Mouse (Mus musculus) CH12.LX (cell line): ENCODE data around the gene Micu1. TPM values are rescaled to one million over a fixed set of nuclear protein-coding genes. Genes with fewer than 3 reads are reported as not detected.

Experiments used
- DNase-seq: peaks from one replicate; pipeline ENCODE4 v3.0.0-alpha.2; 2013; ENCODE audit errors: extremely low read depth
- H3K27ac ChIP-seq: 2 replicates; pipeline ENCODE4 v1.5.1; 2012; ENCODE audit warnings: low read depth, mild to moderate bottlenecking, control low read depth, moderate library complexity; ENCODE audit not compliant: insufficient read depth
- H3K27me3 ChIP-seq: replicated peaks from 2 replicates; pipeline ENCODE3; 2012; ENCODE audit warnings: inconsistent platforms
- H3K36me3 ChIP-seq, 2 experiments: replicated peaks in 1 of 2; 2 replicates each; pipeline versions ENCODE3 to v1.6.1; 2012; ENCODE audit warnings: inconsistent platforms in 1 of 2, low read length in 1 of 2, mild to moderate bottlenecking in 1 of 2, mixed read lengths in 1 of 2, moderate library complexity in 1 of 2; ENCODE audit not compliant: control insufficient read depth in 1 of 2, insufficient read depth in 1 of 2
- H3K4me1 ChIP-seq, 2 experiments: 2 replicates each; pipeline ENCODE4 v1.6.1; 2012; ENCODE audit warnings: inconsistent platforms in 1 of 2, moderate library complexity in 1 of 2; ENCODE audit not compliant: insufficient read depth in 2 of 2, control insufficient read depth in 1 of 2
- H3K4me2 ChIP-seq: 2 replicates; pipeline ENCODE4 v1.6.1; 2012; ENCODE audit warnings: low read depth, mild to moderate bottlenecking, control low read depth; ENCODE audit not compliant: poor library complexity, insufficient read depth, severe bottlenecking
- H3K4me3 ChIP-seq, 3 experiments: fragments of 150-350 bp in 1 of 3; sonication (generic) in 1 of 3; replicated peaks in 1 of 3; 2 replicates each; pipeline versions ENCODE3 to v1.5.1; 2011 to 2012; ENCODE audit warnings: low read depth in 2 of 3, low read length in 2 of 3, mild to moderate bottlenecking in 2 of 3, moderate library complexity in 2 of 3, control low read depth in 1 of 3, improper control_type of control experiment in 1 of 3, inconsistent platforms in 1 of 3, mixed read lengths in 1 of 3; ENCODE audit not compliant: poor library complexity in 1 of 3
- H3K79me2 ChIP-seq: replicated peaks from 2 replicates; pipeline ENCODE4 v1.6.1; 2012; ENCODE audit warnings: mild to moderate bottlenecking, moderate library complexity; ENCODE audit not compliant: control insufficient read depth, poor library complexity, insufficient read depth, severe bottlenecking; ENCODE audit errors: extremely low read depth
- H3K9ac ChIP-seq: 2 replicates; pipeline ENCODE4 v1.6.1; 2012; ENCODE audit warnings: low read depth, mild to moderate bottlenecking, control low read depth, moderate library complexity; ENCODE audit not compliant: insufficient read depth
- H3K9me3 ChIP-seq: replicated peaks from 2 replicates; pipeline ENCODE3; 2012; ENCODE audit warnings: low read length, inconsistent platforms, mixed read lengths
- BHLHE40 ChIP-seq: IDR thresholded peaks from 2 replicates; pipeline ENCODE4 v1.6.1; 2011; ENCODE audit warnings: mild to moderate bottlenecking, low read depth, low read length, improper control_type of control experiment
- CHD2 ChIP-seq: IDR thresholded peaks from 2 replicates; pipeline ENCODE4 v1.6.1; 2011; ENCODE audit warnings: low read length, improper control_type of control experiment
- CTCF ChIP-seq, 2 experiments: IDR thresholded peaks in 1 of 2; conservative IDR thresholded peaks in 1 of 2; 2 replicates each; pipeline ENCODE4 v1.5.1; 2011 to 2012; ENCODE audit warnings: low read depth in 2 of 2, low read length in 2 of 2, improper control_type of control experiment in 1 of 2, inconsistent platforms in 1 of 2, mild to moderate bottlenecking in 1 of 2, moderate library complexity in 1 of 2
- ELF1 ChIP-seq: IDR thresholded peaks from 2 replicates; pipeline ENCODE4 v1.6.1; 2014; ENCODE audit warnings: low read depth, mild to moderate bottlenecking, inconsistent platforms, low read length, improper control_type of control experiment
- EP300 ChIP-seq: IDR thresholded peaks from 2 replicates; pipeline ENCODE4 v1.6.1; 2011; ENCODE audit warnings: low read length, improper control_type of control experiment
- ETS1 ChIP-seq: conservative IDR thresholded peaks from 2 replicates; pipeline ENCODE4 v1.6.1; 2012; ENCODE audit warnings: low read depth, mild to moderate bottlenecking, inconsistent platforms, low read length, improper control_type of control experiment, moderate library complexity
- HCFC1 ChIP-seq: IDR thresholded peaks from 2 replicates; pipeline ENCODE4 v1.6.1; 2012; ENCODE audit warnings: low read depth, mild to moderate bottlenecking, inconsistent platforms, low read length, improper control_type of control experiment
- IRF4 ChIP-seq: IDR thresholded peaks from 2 replicates; pipeline ENCODE4 v1.6.1; 2014; ENCODE audit warnings: low read depth, mild to moderate bottlenecking, inconsistent platforms, low read length, improper control_type of control experiment
- JUN ChIP-seq: IDR thresholded peaks from 2 replicates; pipeline ENCODE4 v1.6.1; 2011; ENCODE audit warnings: low read depth, mild to moderate bottlenecking, low read length, improper control_type of control experiment, moderate library complexity; ENCODE audit not compliant: insufficient read depth
- JUND ChIP-seq: conservative IDR thresholded peaks from 2 replicates; pipeline ENCODE4 v1.6.1; 2011; ENCODE audit warnings: low read depth, low read length, improper control_type of control experiment
- KAT2A ChIP-seq: IDR thresholded peaks from 2 replicates; pipeline ENCODE4 v1.6.1; 2012; ENCODE audit warnings: low read length, improper control_type of control experiment, inconsistent platforms; ENCODE audit not compliant: insufficient replicate concordance
- MAFK ChIP-seq: IDR thresholded peaks from 2 replicates; pipeline ENCODE4 v1.6.1; 2011; ENCODE audit warnings: low read length, improper control_type of control experiment; ENCODE audit not compliant: insufficient replicate concordance
- MAX ChIP-seq: IDR thresholded peaks from 2 replicates; pipeline ENCODE4 v1.6.1; 2011; ENCODE audit warnings: low read length, improper control_type of control experiment
- MAZ ChIP-seq: IDR thresholded peaks from 2 replicates; pipeline ENCODE4 v1.6.1; 2012; ENCODE audit warnings: low read depth, mild to moderate bottlenecking, inconsistent platforms, low read length, improper control_type of control experiment, moderate library complexity
- MEF2A ChIP-seq: IDR thresholded peaks from 2 replicates; pipeline ENCODE4 v1.6.1; 2014; ENCODE audit warnings: low read depth, mild to moderate bottlenecking, inconsistent platforms, low read length, improper control_type of control experiment, borderline replicate concordance
- MXI1 ChIP-seq: IDR thresholded peaks from 2 replicates; pipeline ENCODE4 v1.6.1; 2011; ENCODE audit warnings: mild to moderate bottlenecking, low read depth, low read length, improper control_type of control experiment
- MYC ChIP-seq: IDR thresholded peaks from 2 replicates; pipeline ENCODE4 v1.6.1; 2011; ENCODE audit warnings: low read depth, mild to moderate bottlenecking, improper control_type of control experiment, low read length
- NELFE ChIP-seq: IDR thresholded peaks from 2 replicates; pipeline ENCODE4 v1.6.1; 2011; ENCODE audit warnings: low read depth, low read length, improper control_type of control experiment
- NRF1 ChIP-seq: IDR thresholded peaks from 2 replicates; pipeline ENCODE4 v1.6.1; 2014; ENCODE audit warnings: low read depth, mild to moderate bottlenecking, inconsistent platforms, low read length, improper control_type of control experiment, moderate library complexity
- PAX5 ChIP-seq: IDR thresholded peaks from 2 replicates; pipeline ENCODE4 v1.6.1; 2012; ENCODE audit warnings: low read length, inconsistent platforms, mixed read lengths
- POLR2A ChIP-seq: IDR thresholded peaks from 2 replicates; pipeline ENCODE4 v1.6.1; 2011; ENCODE audit warnings: low read depth, mild to moderate bottlenecking, improper control_type of control experiment, low read length
- POLR2AphosphoS2 ChIP-seq: IDR thresholded peaks from 2 replicates; pipeline ENCODE4 v1.6.1; 2011; ENCODE audit warnings: low read depth, low read length, improper control_type of control experiment
- RAD21 ChIP-seq: IDR thresholded peaks from 2 replicates; pipeline ENCODE4 v1.6.1; 2011; ENCODE audit warnings: low read depth, mild to moderate bottlenecking, low read length, improper control_type of control experiment, moderate library complexity
- RCOR1 ChIP-seq: conservative IDR thresholded peaks from 2 replicates; pipeline ENCODE4 v1.6.1; 2012; ENCODE audit warnings: low read depth, mild to moderate bottlenecking, inconsistent platforms, low read length, improper control_type of control experiment
- SIN3A ChIP-seq: IDR thresholded peaks from 2 replicates; pipeline ENCODE4 v1.6.1; 2012; ENCODE audit warnings: low read length, improper control_type of control experiment, inconsistent platforms
- SMC3 ChIP-seq: IDR thresholded peaks from 2 replicates; pipeline ENCODE4 v1.6.1; 2011; ENCODE audit warnings: low read depth, low read length, improper control_type of control experiment
- TBP ChIP-seq: conservative IDR thresholded peaks from 2 replicates; pipeline ENCODE4 v1.6.1; 2011; ENCODE audit warnings: low read depth, low read length, improper control_type of control experiment
- UBTF ChIP-seq: IDR thresholded peaks from 2 replicates; pipeline ENCODE4 v1.6.1; 2012; ENCODE audit warnings: low read depth, mild to moderate bottlenecking, inconsistent platforms, low read length, improper control_type of control experiment, moderate library complexity
- USF1 ChIP-seq: IDR thresholded peaks from 2 replicates; pipeline ENCODE4 v1.6.1; 2014; ENCODE audit warnings: low read depth, mild to moderate bottlenecking, inconsistent platforms, low read length, improper control_type of control experiment
- USF2 ChIP-seq: conservative IDR thresholded peaks from 2 replicates; pipeline ENCODE4 v1.6.1; 2011; ENCODE audit warnings: low read depth, low read length, improper control_type of control experiment
- ZC3H11A ChIP-seq: IDR thresholded peaks from 2 replicates; pipeline ENCODE4 v1.6.1; 2012; ENCODE audit warnings: low read depth, mild to moderate bottlenecking, inconsistent platforms, low read length, improper control_type of control experiment
- ZKSCAN1 ChIP-seq: IDR thresholded peaks from 2 replicates; pipeline ENCODE4 v1.6.1; 2012; ENCODE audit warnings: low read depth, inconsistent platforms, low read length, improper control_type of control experiment, borderline replicate concordance
- ZMIZ1 ChIP-seq: IDR thresholded peaks from 2 replicates; pipeline ENCODE4 v1.6.1; 2012; ENCODE audit warnings: low read depth, mild to moderate bottlenecking, inconsistent platforms, low read length, improper control_type of control experiment
- ZNF384 ChIP-seq: IDR thresholded peaks from 2 replicates; pipeline ENCODE4 v1.6.1; 2012; ENCODE audit warnings: low read depth, low read length, improper control_type of control experiment, inconsistent platforms
- dilution Hi-C: fragments of 300-500 bp; cut with MboI; formaldehyde crosslinking; loops from 2 replicates; pipeline ENCODE4 v1.14.3; 2020; ENCODE audit warnings: low sequenced_read_pairs; ENCODE audit not compliant: extremely low pct_unique_long_range_greater_than_20kb, extremely low pct_ligation_motif_present
- in situ Hi-C: fragments of 300-500 bp; cut with MboI; formaldehyde crosslinking; loops from 3 replicates; pipeline ENCODE4 v1.14.3; 2019; ENCODE audit warnings: low sequenced_read_pairs, low pct_ligation_motif_present, low pct_unique_long_range_greater_than_20kb, mixed read lengths
- polyA plus RNA-seq: library from polyadenylated mRNA; unstranded; fragments of >175 nt; gene quantifications from 2 replicates; pipeline ENCODE4 v1.2.1, GENCODE M21; 2012; ENCODE audit warnings: low read depth; ENCODE audit not compliant: insufficient read length
- total RNA-seq, 2 experiments: library from RNA; depleted of rRNA; stranded (reverse); fragments of 300-350 nt in 1 of 2; fragments of >200 nt in 1 of 2; gene quantifications; 2 replicates each; pipeline ENCODE4 v1.2.3; 2012 to 2014

Gene Micu1
- total and polyA plus RNA-seq, 3 experiments = 23.1 to 37.1 (median 29.3) TPM

- DNase-seq = no peak
- dilution Hi-C loops = no loop called here
- H3K4me2 ChIP-seq = peak overlapping the region; percentile 53
- H3K4me3 ChIP-seq = peak overlapping the region; percentile 29 to 37 (median 30)
- in situ Hi-C loops = loop anchor here (25.0 kb wide), 1 partner anchor 487 kb away; the partner anchor contains the start of gene Gm17455
- H3K9ac ChIP-seq = peak overlapping the region; percentile 67
- no peaks in the 10 kb centered on the region for H3K27me3 ChIP-seq
- H3K79me2 ChIP-seq = no peaks in the 10 kb centered on the region
- no peaks in the 10 kb centered on the region for H3K9me3 ChIP-seq
- no peak for TF ChIP-seq CHD2
- TF ChIP-seq SIN3A = no peak
- TF ChIP-seq IRF4 = no peak
- no peak for TF ChIP-seq NELFE
- H3K27ac ChIP-seq = peak overlapping the region; percentile 90
- peaks cover 68 to 85% of the 10 kb centered on the region in 2 experiments for H3K4me1 ChIP-seq
- peaks cover 29 to 32% of the 10 kb centered on the region in 2 experiments for H3K36me3 ChIP-seq
These were observed 197.8 kb downstream of the Micu1 start for GRCm38 (mm10) chr10:59900174-59900435.

- DNase-seq = no peak
- Histone ChIP-seq H3K36me3 (peaks cover 21 to 23% of the 10 kb centered on the region in 2 experiments), H3K9me3 (no peaks in the 10 kb centered on the region), H3K9ac (peak overlapping the region; percentile 67; the same call in 1 of the 2 replicates), H3K4me3 (peak overlapping the region in 1 of 3 experiments; percentile 14), H3K4me2 (no peak overlapping the region), H3K27me3 (no peaks in the 10 kb centered on the region), H3K4me1 (peaks cover 64 to 79% of the 10 kb centered on the region in 2 experiments), H3K79me2 (no peaks in the 10 kb centered on the region), H3K27ac (peak overlapping the region; percentile 90)
- in situ Hi-C loops = loop anchor here (25.0 kb wide), 1 partner anchor 486 kb away; the partner anchor contains the start of gene Gm17455
- dilution Hi-C loops = no loop called here
- TF ChIP-seq MYC (no peak), MAFK (no peak), NRF1 (0 out of 2 replicates have a peak, but pooled peaks have one; percentile 8), POLR2A (no peak), KAT2A (no peak), HCFC1 (no peak), USF1 (no peak), NELFE (no peak), TBP (no peak), ELF1 (peak; percentile 29; the same call in 1 of the 2 replicates), UBTF (no peak), ETS1 (peak; percentile 53), ZNF384 (no peak), MAZ (peak; percentile 57; the same call in 1 of the 2 replicates), RCOR1 (no peak), RAD21 (no peak), ZC3H11A (no peak), PAX5 (no peak), SIN3A (peak; percentile 64), ZMIZ1 (no peak), JUN (no peak), MAX (peak; percentile 19; the same call in 1 of the 2 replicates), MXI1 (0 out of 2 replicates have a peak, but pooled peaks have one; percentile 55), MEF2A (peak; percentile 93), CTCF (conservative IDR thresholded peaks at IDR 0.05 in 1 of 2, IDR thresholded peaks at IDR 0.05 in 1 of 2; ENCODE audit: low read depth in 2 of 2, low read length in 2 of 2) (no peak), USF2 (no peak), POLR2AphosphoS2 (no peak), JUND (no peak), EP300 (peak; percentile 40; the same call in 1 of the 2 replicates), IRF4 (peak; percentile 28; the same call in 1 of the 2 replicates), BHLHE40 (peak; percentile 46), ZKSCAN1 (no peak), SMC3 (no peak)
These were observed 198.7 kb downstream of the Micu1 start for GRCm38 (mm10) chr10:59900939-59901338.
